Mouse (Mus musculus) liver, embryonic 16.5 days (tissue): Measurements from ENCODE around the gene Vegfb. TPM values are rescaled to one million over a fixed set of nuclear protein-coding genes. Genes with fewer than 3 reads are reported as not detected.

Experiments used
- ATAC-seq: fragments of 200-750 bp; cut with Nextera tagmentation; 2 replicates; pipeline ENCODE4 v1.8.0; 2017; ENCODE audit warnings: low read depth, mild to moderate bottlenecking, moderate number of reproducible peaks, moderate library complexity
- H3K27ac ChIP-seq: fragments of 300-500 bp; sonication (generic); 2 replicates; pipeline ENCODE4 v1.5.1; 2014; ENCODE audit warnings: mild to moderate bottlenecking, low read length
- H3K27me3 ChIP-seq: fragments of 300-500 bp; sonication (generic); 2 replicates; pipeline ENCODE4 v1.6.1; 2014; ENCODE audit warnings: low read depth, low read length, mixed read lengths; ENCODE audit not compliant: control insufficient read depth, insufficient read depth
- H3K36me3 ChIP-seq: fragments of 300-500 bp; sonication (generic); 2 replicates; pipeline ENCODE4 v1.6.1; 2014; ENCODE audit warnings: mild to moderate bottlenecking; ENCODE audit not compliant: control insufficient read depth, insufficient read depth
- H3K4me1 ChIP-seq: fragments of 300-500 bp; sonication (generic); 2 replicates; pipeline ENCODE4 v1.6.1; 2014; ENCODE audit warnings: low read depth, low read length, mixed read lengths; ENCODE audit not compliant: control insufficient read depth
- H3K4me2 ChIP-seq: fragments of 300-500 bp; sonication (generic); 2 replicates; pipeline ENCODE4 v1.6.1; 2014; ENCODE audit warnings: low read depth, low read length, mixed read lengths
- H3K4me3 ChIP-seq: fragments of 300-500 bp; sonication (generic); 2 replicates; pipeline ENCODE4 v1.5.1; 2014; ENCODE audit warnings: low read depth, mild to moderate bottlenecking, low read length
- H3K9ac ChIP-seq: fragments of 300-500 bp; sonication (generic); 2 replicates; pipeline ENCODE4 v1.6.1; 2014; ENCODE audit warnings: low read depth, low read length
- H3K9me3 ChIP-seq: fragments of 300-500 bp; sonication (generic); replicated peaks from 2 replicates; pipeline ENCODE4 v1.6.1; 2016; ENCODE audit warnings: low read length; ENCODE audit not compliant: control insufficient read depth
- WGBS: fragments of 180-500 bp; shearing (Covaris S2); extraction: QIAGEN DNeasy Blood & Tissue Kit; methylation state at CpG from one replicate; pipeline ENCODE4 v1.1.7; 2014; ENCODE audit not compliant: insufficient replicate concordance; 5-methylcytosine and 5-hydroxymethylcytosine counted together
- polyA plus RNA-seq: library from polyadenylated mRNA; unstranded; fragments of >200 nt; fragmentation: Nextera tagmentation; extraction: Ambion mirVana; gene quantifications from 2 replicates; pipeline ENCODE4 v1.2.1, GENCODE M21; 2015

Vegfb gene
- polyA plus RNA-seq, 1 experiment from 2014 or later: 10.5 TPM

GRCm38 (mm10) chr19:7013984-7014383 is 26.5 kb upstream of the Vegfb start:
- no peak for ATAC-seq
- H3K27me3 ChIP-seq: no peaks in the 10 kb centered on the region
- 92% methylated on average over 9 of the region's 9 CpGs for WGBS
- H3K4me3 ChIP-seq: no peak overlapping the region
- H3K4me2 ChIP-seq: no peak overlapping the region
- no peaks in the 10 kb centered on the region for H3K9me3 ChIP-seq
- H3K4me1 ChIP-seq: peaks cover 11% of the 10 kb centered on the region
- H3K36me3 ChIP-seq: peaks cover 22% of the 10 kb centered on the region
- no peak overlapping the region for H3K27ac ChIP-seq
- no peak overlapping the region for H3K9ac ChIP-seq

- Histone ChIP-seq H3K27ac (no peak overlapping the region), H3K27me3 (no peaks in the 10 kb centered on the region), H3K4me1 (peaks cover 8% of the 10 kb centered on the region), H3K4me2 (no peak overlapping the region), H3K4me3 (no peak overlapping the region), H3K9me3 (no peaks in the 10 kb centered on the region), H3K36me3 (peaks cover 22% of the 10 kb centered on the region), H3K9ac (no peak overlapping the region)
- 67% methylated on average over 4 of the region's 4 CpGs for WGBS
- ATAC-seq: 0 out of 2 replicates have a peak, but pooled peaks have one; percentile 11
Measured at GRCm38 (mm10) chr19:7012426-7012825, 25.0 kb upstream of the Vegfb start.

DNA sequence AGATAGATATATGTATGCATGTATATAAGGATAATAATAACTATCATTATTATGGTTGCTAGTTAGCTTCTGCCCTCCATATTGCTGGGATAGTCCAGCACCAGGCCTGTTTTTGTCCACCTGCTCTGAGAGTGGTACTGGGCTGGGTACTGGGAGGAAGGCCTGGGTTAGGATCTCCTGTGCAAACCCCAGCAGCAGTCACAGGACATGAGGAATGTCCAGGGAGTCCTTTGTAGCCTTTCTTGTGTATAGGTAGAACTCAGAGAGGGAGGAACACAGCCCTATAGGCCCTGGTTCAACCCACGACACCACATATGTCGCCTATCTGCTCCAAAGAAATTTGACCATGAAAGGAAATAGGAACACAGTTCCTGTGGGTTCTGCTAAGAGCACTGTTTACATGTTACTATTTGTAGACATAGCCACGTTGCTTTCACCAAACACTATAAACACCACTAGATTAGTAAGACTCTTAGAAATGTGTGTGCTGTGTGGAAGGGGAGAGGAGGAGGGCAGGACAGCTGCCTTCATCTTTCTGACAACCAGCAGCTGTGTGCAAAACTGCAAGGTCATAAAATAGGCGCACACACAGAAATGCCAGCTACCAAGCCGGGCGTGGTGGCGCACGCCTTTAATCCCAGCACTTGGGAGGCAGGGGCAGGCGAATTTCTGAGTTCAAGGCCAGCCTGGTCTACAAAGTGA is 19.6 kb upstream of the Vegfb start:
- Histone ChIP-seq H3K4me2 (no peak overlapping the region), H3K9ac (no peak overlapping the region), H3K9me3 (no peaks in the 10 kb centered on the region), H3K4me3 (no peak overlapping the region), H3K36me3 (peaks cover 9% of the 10 kb centered on the region), H3K27me3 (no peaks in the 10 kb centered on the region), H3K4me1 (no peaks in the 10 kb centered on the region), H3K27ac (no peak overlapping the region)
- WGBS: 83% methylated on average over 9 of the region's 9 CpGs
- ATAC-seq: no peak

- Histone ChIP-seq H3K4me1 (peaks cover 18% of the 10 kb centered on the region), H3K36me3 (peaks cover 43% of the 10 kb centered on the region), H3K27ac (no peak overlapping the region), H3K9ac (no peak overlapping the region), H3K9me3 (no peaks in the 10 kb centered on the region), H3K4me3 (no peak overlapping the region), H3K27me3 (no peaks in the 10 kb centered on the region), H3K4me2 (no peak overlapping the region)
- 86% methylated on average over 19 of the region's 19 CpGs for WGBS
- no peak for ATAC-seq
Measured at GRCm38 (mm10) chr19:6999360-7000063, 12.1 kb upstream of the Vegfb start.

DNA sequence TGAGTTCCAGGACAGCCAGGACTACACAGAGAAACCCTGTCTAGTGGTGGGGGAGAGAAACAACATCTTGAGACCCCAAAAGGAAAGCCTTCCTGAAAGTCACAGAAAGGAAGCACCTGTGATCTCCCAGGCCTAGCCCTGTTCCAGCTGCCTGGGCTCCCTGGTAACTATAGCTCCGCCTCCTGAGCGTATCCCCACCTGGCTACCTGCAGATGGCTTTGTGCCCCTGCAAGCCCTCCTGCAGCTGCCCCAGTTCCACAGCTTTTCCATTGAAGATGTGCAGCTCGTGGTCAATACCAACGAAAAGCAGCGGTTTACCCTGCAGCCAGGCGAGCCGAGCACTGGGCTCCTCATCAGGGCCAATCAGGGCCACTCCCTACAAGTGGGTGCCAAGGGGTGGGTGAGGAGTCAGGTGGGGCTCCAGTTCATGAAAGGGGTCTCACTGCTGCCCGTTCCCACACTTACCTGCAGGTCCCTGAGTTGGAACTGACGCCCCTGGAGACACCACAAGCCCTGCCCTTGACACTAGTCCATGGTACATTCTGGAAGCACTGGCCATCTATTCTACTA is 10.4 kb upstream of the Vegfb start:
- WGBS: 80% methylated on average over 9 of the region's 9 CpGs
- H3K27ac ChIP-seq: no peak overlapping the region
- no peak overlapping the region for H3K4me3 ChIP-seq
- ATAC-seq: no peak
- no peak overlapping the region for H3K9ac ChIP-seq
- H3K4me2 ChIP-seq: no peak overlapping the region
- H3K27me3 ChIP-seq: no peaks in the 10 kb centered on the region
- no peaks in the 10 kb centered on the region for H3K9me3 ChIP-seq
- H3K36me3 ChIP-seq: peaks cover 41% of the 10 kb centered on the region
- H3K4me1 ChIP-seq: peaks cover 26% of the 10 kb centered on the region

- peak within 1 kb of the TSS; percentile 89 for H3K4me2 ChIP-seq
- peak; percentile 67 for ATAC-seq
- H3K9ac ChIP-seq: peak within 1 kb of the TSS; percentile 64
- H3K36me3 ChIP-seq: peaks cover 26% of the 10 kb centered on the region
- peaks cover 34% of the 10 kb centered on the region for H3K4me1 ChIP-seq
- H3K4me3 ChIP-seq: peak within 1 kb of the TSS; percentile 64
- H3K9me3 ChIP-seq: no peaks in the 10 kb centered on the region
- peak within 1 kb of the TSS; percentile 22; the same call in 1 of the 2 replicates for H3K27ac ChIP-seq
- no peaks in the 10 kb centered on the region for H3K27me3 ChIP-seq
- WGBS: under 1% methylated on average over 24 of the region's 24 CpGs
Measured at GRCm38 (mm10) chr19:6996006-6996405, 8.6 kb upstream of the Vegfb start, which contains the start of the genes Nudt22 and Trpt1. TSS of gene Nudt22 (minus strand) at chr19:6996117. TSS of gene Trpt1 (plus strand) at chr19:6996131.

DNA sequence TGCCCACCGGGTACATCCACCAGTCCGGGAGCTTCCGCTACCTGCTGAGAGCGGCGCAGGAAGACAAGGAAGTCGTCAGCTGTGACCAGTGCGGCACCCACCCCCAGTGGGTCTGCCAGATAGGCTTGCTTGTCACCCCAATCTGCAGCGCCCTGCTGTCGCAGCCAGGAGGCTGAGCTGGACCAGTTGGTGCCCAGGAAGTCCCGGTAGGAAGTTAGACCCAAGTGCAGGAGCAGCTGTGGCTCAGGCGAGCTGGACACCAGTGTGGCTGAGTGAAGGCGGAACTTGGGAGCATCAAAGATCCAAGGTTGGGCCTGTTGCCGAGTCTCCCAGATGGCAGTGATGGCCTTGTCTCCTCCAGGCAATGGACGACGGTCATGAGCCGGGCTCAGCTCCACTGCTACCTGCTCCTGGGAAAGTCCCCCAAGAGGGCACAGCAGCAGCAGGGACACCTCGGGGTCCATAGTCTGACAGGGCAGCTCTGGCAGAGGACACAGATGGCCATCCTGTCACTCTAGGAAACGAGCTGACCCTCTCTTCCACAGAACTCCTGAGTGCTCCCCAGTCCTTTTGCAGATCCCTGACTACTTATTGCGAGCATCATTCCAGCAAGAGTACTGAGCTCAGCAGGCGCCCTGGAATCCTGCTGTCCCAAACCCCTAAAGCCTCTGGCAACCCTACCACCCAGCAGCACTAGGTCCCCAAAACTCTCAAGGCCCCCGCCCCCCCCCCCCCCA is 8.0 kb upstream of the Vegfb start:
- peaks cover 25% of the 10 kb centered on the region for H3K36me3 ChIP-seq
- peak overlapping the region; percentile 89 for H3K4me2 ChIP-seq
- H3K4me3 ChIP-seq: peak overlapping the region; percentile 64
- H3K27me3 ChIP-seq: no peaks in the 10 kb centered on the region
- peaks cover 34% of the 10 kb centered on the region for H3K4me1 ChIP-seq
- 44% methylated on average over 20 of the region's 21 CpGs for WGBS
- ATAC-seq: no peak
- H3K27ac ChIP-seq: peak overlapping the region; percentile 22; the same call in 1 of the 2 replicates
- peak overlapping the region; percentile 64 for H3K9ac ChIP-seq
- no peaks in the 10 kb centered on the region for H3K9me3 ChIP-seq

DNA sequence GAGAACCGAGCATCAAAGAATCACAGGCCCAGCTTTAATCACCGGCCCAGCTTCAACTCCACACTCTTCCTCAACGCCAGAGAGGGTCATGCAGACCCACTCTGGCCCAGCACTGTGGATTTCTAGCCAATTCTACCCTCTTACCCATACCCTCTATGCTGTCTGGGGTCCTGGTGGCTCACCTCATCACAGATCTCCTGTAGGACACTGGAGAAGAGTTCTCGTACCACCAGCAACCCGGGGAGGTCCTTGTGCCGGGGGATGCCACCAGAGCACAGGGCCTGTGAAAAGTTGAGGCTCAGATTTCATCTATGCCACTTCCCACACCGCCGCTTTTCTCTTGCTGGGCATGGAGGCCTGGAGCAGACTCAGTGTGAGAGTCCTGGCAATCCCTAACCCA is 7.0 kb upstream of the Vegfb start:
- no peaks in the 10 kb centered on the region for H3K9me3 ChIP-seq
- H3K36me3 ChIP-seq: peaks cover 15% of the 10 kb centered on the region
- no peak overlapping the region for H3K27ac ChIP-seq
- ATAC-seq: no peak
- H3K9ac ChIP-seq: no peak overlapping the region
- H3K4me3 ChIP-seq: no peak overlapping the region
- WGBS: 79% methylated on average over 8 of the region's 8 CpGs
- H3K4me1 ChIP-seq: peaks cover 34% of the 10 kb centered on the region
- no peak overlapping the region for H3K4me2 ChIP-seq
- H3K27me3 ChIP-seq: no peaks in the 10 kb centered on the region
